ENCODE assay signal across 7 mouse cellular contexts in the genomic region with DNA sequence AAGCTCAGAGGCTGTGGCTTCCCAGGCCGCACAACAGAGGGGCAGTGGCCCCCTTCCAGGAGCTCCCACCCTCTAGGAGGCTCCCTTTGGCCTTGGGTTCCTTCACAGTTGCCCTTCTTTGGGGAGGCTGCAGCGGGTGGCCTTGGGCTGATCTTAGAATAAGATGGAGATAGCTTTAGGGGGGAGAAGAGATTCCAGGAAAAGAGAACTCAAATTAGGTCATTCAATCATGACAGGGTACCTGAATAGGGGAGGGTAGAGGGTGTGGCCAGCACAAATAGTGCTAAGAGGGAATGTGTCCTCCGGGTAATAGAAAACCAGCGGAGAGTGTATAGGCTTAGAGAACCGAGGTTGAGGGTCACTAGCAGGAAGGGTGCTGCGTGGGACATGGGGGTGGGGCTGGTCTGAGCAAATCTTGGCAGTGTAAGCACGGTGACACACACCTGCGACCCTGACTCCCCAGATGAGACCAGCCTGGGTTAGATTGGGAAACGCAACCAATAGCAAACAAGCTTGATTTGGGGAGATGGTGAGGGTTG. TPM values are rescaled to one million over a fixed set of nuclear protein-coding genes. Genes with fewer than 3 reads are reported as not detected.
DNase-seq lines count a peak whose midpoint lies in the region; ATAC-seq and TF ChIP-seq lines count a peak whose summit lies in the region.

No protein-coding gene starts in this region.

- no peaks in the 10 kb centered on the region for H3K79me2 ChIP-seq in myocyte (ENCODE audit: control insufficient read depth, insufficient read depth)

- H3K4me1 ChIP-seq in lung, embryonic 14.5 days (ENCODE audit: insufficient read depth), result peaks cover 65% of the 10 kb centered on the region
- peaks cover 85% of the 10 kb centered on the region for H3K4me1 ChIP-seq in embryonic facial prominence, embryonic 15.5 days
- H3K4me1 ChIP-seq in intestine, embryonic 16.5 days (ENCODE audit: control insufficient read depth, insufficient read depth, low read length), result peaks cover 60% of the 10 kb centered on the region

- no peak for TF ChIP-seq CTCF in lung, embryonic 14.5 days (IDR thresholded peaks at IDR 0.05; ENCODE audit: low read depth)

- peak overlapping the region; percentile 21; the same call in 1 of the 2 replicates for H3K9ac ChIP-seq in lung, embryonic 14.5 days
- no peak overlapping the region for H3K9ac ChIP-seq in embryonic facial prominence, embryonic 15.5 days
- H3K9ac ChIP-seq in intestine, embryonic 16.5 days (ENCODE audit: low read depth, low read length), result peak overlapping the region; percentile 6

- H3K27me3 ChIP-seq in lung, embryonic 14.5 days (ENCODE audit: insufficient read depth, low read length), result peaks cover 13% of the 10 kb centered on the region; the same call in 1 of the 2 replicates
- H3K27me3 ChIP-seq in embryonic facial prominence, embryonic 15.5 days, result peaks cover 11% of the 10 kb centered on the region; the same call in 1 of the 2 replicates
- H3K27me3 ChIP-seq in intestine, embryonic 16.5 days (replicated peaks; ENCODE audit: control insufficient read depth, insufficient read depth, low read length), result no peaks in the 10 kb centered on the region
- no peaks in the 10 kb centered on the region for H3K27me3 ChIP-seq in myocyte (ENCODE audit: control insufficient read depth, insufficient read depth, insufficient read length)

- peak overlapping the region; percentile 40 for H3K4me3 ChIP-seq in lung, embryonic 14.5 days (ENCODE audit: low read depth, low read length)
- peak overlapping the region; percentile 48 for H3K4me3 ChIP-seq in embryonic facial prominence, embryonic 15.5 days (replicated peaks)
- H3K4me3 ChIP-seq in intestine, embryonic 16.5 days (ENCODE audit: low read length), result peak overlapping the region; percentile 29
- H3K4me3 ChIP-seq in myocyte, result peak overlapping the region; percentile 32

- no peak for TF ChIP-seq POLR2A in myocyte (IDR thresholded peaks at IDR 0.05; ENCODE audit: insufficient read length, low read depth)

- 11% methylated on average over 9 of the region's 9 CpGs for WGBS in lung, embryonic 14.5 days
- 11% methylated on average over 9 of the region's 9 CpGs for WGBS in embryonic facial prominence, embryonic 15.5 days
- 13% methylated on average over 9 of the region's 9 CpGs for WGBS in intestine, embryonic 16.5 days

- H3ac ChIP-seq in myocyte (ENCODE audit: control insufficient read depth, insufficient read length), result no peak overlapping the region

- peaks cover under 1% of the 10 kb centered on the region; the same call in 1 of the 2 replicates for H3K36me3 ChIP-seq in lung, embryonic 14.5 days (ENCODE audit: insufficient read depth)
- H3K36me3 ChIP-seq in embryonic facial prominence, embryonic 15.5 days, result peaks cover 1% of the 10 kb centered on the region; the same call in 1 of the 2 replicates
- no peaks in the 10 kb centered on the region for H3K36me3 ChIP-seq in intestine, embryonic 16.5 days (ENCODE audit: control insufficient read depth, insufficient read depth, low read length)
- H3K36me3 ChIP-seq in myocyte (ENCODE audit: control insufficient read depth, insufficient read depth), result no peaks in the 10 kb centered on the region

- H3K4me2 ChIP-seq in lung, embryonic 14.5 days, result peak overlapping the region; percentile 76
- peak overlapping the region; percentile 82 for H3K4me2 ChIP-seq in embryonic facial prominence, embryonic 15.5 days (replicated peaks)
- H3K4me2 ChIP-seq in intestine, embryonic 16.5 days (ENCODE audit: low read depth, low read length), result peak overlapping the region; percentile 84
- H3K4me2 ChIP-seq in myocyte (ENCODE audit: low read depth), result peak overlapping the region; percentile 100

- no peaks in the 10 kb centered on the region for H3K9me3 ChIP-seq in lung, embryonic 14.5 days (ENCODE audit: low read depth, low read length)
- H3K9me3 ChIP-seq in embryonic facial prominence, embryonic 15.5 days (replicated peaks), result no peaks in the 10 kb centered on the region
- no peaks in the 10 kb centered on the region for H3K9me3 ChIP-seq in intestine, embryonic 16.5 days (ENCODE audit: control insufficient read depth, low read length)

- H3K27ac ChIP-seq in lung, embryonic 14.5 days (ENCODE audit: low read depth), result peak overlapping the region; percentile 79
- H3K27ac ChIP-seq in embryonic facial prominence, embryonic 15.5 days (replicated peaks), result peak overlapping the region; percentile 78
- peak overlapping the region; percentile 69 for H3K27ac ChIP-seq in intestine, embryonic 16.5 days (ENCODE audit: low read length)

- DNase-seq in lung, embryonic 14.5 days, result no peak
- no peak for DNase-seq in lung, postnatal 10 days
- DNase-seq in urinary bladder, postnatal 36 days (ENCODE audit: low spot score in 2 of 2), result no peak
- DNase-seq in layer of hippocampus, adult 9-10 months (ENCODE audit: low spot score), result no peak

- 0 out of 2 replicates have a peak, but pooled peaks have one; percentile 0 for ATAC-seq in lung, embryonic 14.5 days (ENCODE audit: insufficient read depth)
- ATAC-seq in embryonic facial prominence, embryonic 15.5 days (ENCODE audit: insufficient number of reproducible peaks, low FRiP score, low TSS enrichment, low read depth), result no peak
- ATAC-seq in intestine, embryonic 16.5 days, result peak; percentile 11

TF ChIP-seq in myocyte, 11 proteins besides CTCF, POLR2A, EP300 and RAD21:
- TF ChIP-seq CEBPB (IDR thresholded peaks at IDR 0.05; ENCODE audit: insufficient read depth, poor library complexity, severe bottlenecking), result no peak
- no peak for TF ChIP-seq E2F4 (IDR thresholded peaks at IDR 0.05; ENCODE audit: insufficient read depth)
- no peak for TF ChIP-seq MYOD1 (IDR thresholded peaks at IDR 0.05; ENCODE audit: control insufficient read depth in 1 of 3, insufficient read length in 2 of 3, low read depth in 2 of 3)
- no peak for TF ChIP-seq TCF12 (IDR thresholded peaks at IDR 0.05; ENCODE audit: insufficient read depth, poor library complexity, severe bottlenecking)
- TF ChIP-seq REST (IDR thresholded peaks at IDR 0.05; ENCODE audit: insufficient read depth, insufficient read length), result no peak
- TF ChIP-seq USF1 (IDR thresholded peaks at IDR 0.05; ENCODE audit: low read depth), result no peak
- TF ChIP-seq TCF3 (IDR thresholded peaks at IDR 0.05; ENCODE audit: insufficient read length, low read depth), result no peak
- no peak for TF ChIP-seq MYOG (IDR thresholded peaks at IDR 0.05; ENCODE audit: control insufficient read depth in 1 of 3, insufficient read depth in 1 of 3, insufficient read length in 2 of 3, low read depth in 2 of 3)
- TF ChIP-seq MAX (IDR thresholded peaks at IDR 0.05; ENCODE audit: low read depth), result no peak
- no peak for TF ChIP-seq POLR2AphosphoS2 (IDR thresholded peaks at IDR 0.05; ENCODE audit: insufficient read length, low read depth)
- no peak for TF ChIP-seq SRF (IDR thresholded peaks at IDR 0.05; ENCODE audit: control insufficient read depth, insufficient read length, low read depth)

RNA-seq across cellular contexts. Expression of gene Tle2, which starts 2.2 kb away (rescaled TPM):
- polyA plus RNA-seq in lung, embryonic 14.5 days (2014; fragmentation: Nextera tagmentation; extraction: Ambion mirVana), result 27.5 and 32.5 TPM in 2 replicates
- polyA plus RNA-seq in embryonic facial prominence, embryonic 15.5 days (2015; fragmentation: Nextera tagmentation; extraction: Ambion mirVana), result 63.1 and 73.7 TPM in 2 replicates
- polyA plus RNA-seq in intestine, embryonic 16.5 days (2015; fragmentation: Nextera tagmentation; extraction: Ambion mirVana), result 12.6 and 13.6 TPM in 2 replicates
- polyA plus RNA-seq in myocyte (2012; fragmentation: generic; extraction: Trizol), result 11.3 TPM

RNA-seq across cellular contexts. Expression of gene Aes, which starts 12.9 kb away (rescaled TPM):
- 360 and 404 TPM in 2 replicates for polyA plus RNA-seq in lung, embryonic 14.5 days (2014; fragmentation: Nextera tagmentation; extraction: Ambion mirVana)
- 642 and 649 TPM in 2 replicates for polyA plus RNA-seq in embryonic facial prominence, embryonic 15.5 days (2015; fragmentation: Nextera tagmentation; extraction: Ambion mirVana)
- 473 and 518 TPM in 2 replicates for polyA plus RNA-seq in intestine, embryonic 16.5 days (2015; fragmentation: Nextera tagmentation; extraction: Ambion mirVana)
- polyA plus RNA-seq in myocyte (2012; fragmentation: generic; extraction: Trizol), result 639 TPM

RNA-seq across cellular contexts. Expression of gene Gna11, which starts 27.2 kb away (rescaled TPM):
- polyA plus RNA-seq in lung, embryonic 14.5 days (2014; fragmentation: Nextera tagmentation; extraction: Ambion mirVana), result 81.2 and 88.2 TPM in 2 replicates
- polyA plus RNA-seq in embryonic facial prominence, embryonic 15.5 days (2015; fragmentation: Nextera tagmentation; extraction: Ambion mirVana), result 89.1 and 89.2 TPM in 2 replicates
- 296 and 339 TPM in 2 replicates for polyA plus RNA-seq in intestine, embryonic 16.5 days (2015; fragmentation: Nextera tagmentation; extraction: Ambion mirVana)
- 58.2 TPM for polyA plus RNA-seq in myocyte (2012; fragmentation: generic; extraction: Trizol)

RNA-seq across cellular contexts. Expression of gene Tle6, which starts 28.7 kb away (rescaled TPM):
- 24.1 and 25.2 TPM in 2 replicates for polyA plus RNA-seq in lung, embryonic 14.5 days (2014; fragmentation: Nextera tagmentation; extraction: Ambion mirVana)
- polyA plus RNA-seq in embryonic facial prominence, embryonic 15.5 days (2015; fragmentation: Nextera tagmentation; extraction: Ambion mirVana), result 16.4 and 19.6 TPM in 2 replicates
- polyA plus RNA-seq in intestine, embryonic 16.5 days (2015; fragmentation: Nextera tagmentation; extraction: Ambion mirVana), result 21.0 and 22.7 TPM in 2 replicates
- polyA plus RNA-seq in myocyte (2012; fragmentation: generic; extraction: Trizol), result 15.3 TPM

RNA-seq across cellular contexts. Expression of gene BC025920, which starts 33.9 kb away (rescaled TPM):
- polyA plus RNA-seq in lung, embryonic 14.5 days (2014; fragmentation: Nextera tagmentation; extraction: Ambion mirVana), result 0.58 and 0.61 TPM in 2 replicates
- polyA plus RNA-seq in embryonic facial prominence, embryonic 15.5 days (2015; fragmentation: Nextera tagmentation; extraction: Ambion mirVana), result 0.84 and 1.3 TPM in 2 replicates
- polyA plus RNA-seq in intestine, embryonic 16.5 days (2015; fragmentation: Nextera tagmentation; extraction: Ambion mirVana), result 0.61 and 1.2 TPM in 2 replicates
- polyA plus RNA-seq in myocyte (2012; fragmentation: generic; extraction: Trizol), result 0.78 TPM
